Mouse (Mus musculus): ENCODE measurements around the gene Tuba8. TPM values are rescaled to one million over a fixed set of nuclear protein-coding genes. Genes with fewer than 3 reads are reported as not detected.

The Tuba8 gene
- polyA plus RNA-seq, 1 experiment from 2014 or later: 0.35 TPM

DNA sequence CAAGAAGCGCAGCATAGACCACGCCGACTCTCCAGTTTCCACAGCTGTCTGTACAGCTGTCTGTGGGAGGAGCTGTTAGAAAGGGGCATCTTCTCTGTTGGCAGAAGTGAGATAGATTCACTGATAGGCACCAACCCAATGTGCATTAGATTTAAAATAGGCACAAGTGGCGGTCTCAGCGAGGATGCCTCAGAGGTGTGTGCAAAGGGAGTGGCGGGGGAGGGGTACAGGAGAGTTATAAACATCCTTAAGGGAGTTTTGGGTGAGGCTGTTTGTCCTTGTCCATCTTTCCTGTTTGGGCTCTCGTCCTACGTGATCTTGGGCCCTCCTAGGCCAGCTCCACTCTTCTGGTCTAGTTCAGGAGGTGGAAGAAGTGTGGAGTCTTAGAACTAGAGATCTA is 17.9 kb downstream of the Tuba8 start:
- 74% methylated on average over 8 of the region's 8 CpGs for WGBS
- Histone ChIP-seq H3K27ac (ENCODE audit: low read depth, low read length) (no peak overlapping the region), H3K9me3 (ENCODE audit: control insufficient read depth, low read length) (no peaks in the 10 kb centered on the region), H3K4me3 (ENCODE audit: low read depth, low read length) (no peak overlapping the region), H3K4me2 (ENCODE audit: low read depth, low read length, severe bottlenecking) (no peak overlapping the region), H3K9ac (ENCODE audit: low read length) (no peak overlapping the region), H3K36me3 (ENCODE audit: control insufficient read depth, insufficient read depth, low read length) (no peaks in the 10 kb centered on the region), H3K4me1 (replicated peaks; ENCODE audit: control insufficient read depth, insufficient read depth, low read length) (no peaks in the 10 kb centered on the region), H3K27me3 (ENCODE audit: control insufficient read depth, insufficient read depth, low read length) (no peaks in the 10 kb centered on the region)
- no peak for DNase-seq (ENCODE audit: low spot score)
- ATAC-seq (replicated peaks; ENCODE audit: low FRiP score): no peak

DNA sequence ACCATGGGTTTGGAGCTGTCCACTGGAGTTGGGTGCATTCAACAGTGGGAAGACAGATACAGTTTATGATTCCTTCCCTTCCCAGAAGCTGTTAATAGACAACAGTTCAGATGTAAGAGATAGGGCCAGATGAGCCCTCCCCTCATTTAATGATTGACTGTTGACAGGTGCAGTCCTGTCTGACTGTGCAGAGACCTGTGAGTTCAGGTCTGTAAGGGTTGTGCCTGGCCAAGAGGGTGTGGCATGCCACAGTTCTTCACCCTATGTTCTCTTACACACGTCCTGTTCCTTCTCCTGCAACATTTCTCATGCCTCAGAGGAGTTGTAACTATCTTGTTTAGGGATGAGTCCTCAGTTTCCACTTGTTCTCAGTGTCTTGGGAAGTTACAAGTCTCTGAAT is 22.2 kb downstream of the Tuba8 start:
- no peak overlapping the region for H3K4me2 ChIP-seq (ENCODE audit: low read depth, low read length, severe bottlenecking)
- no peaks in the 10 kb centered on the region for H3K36me3 ChIP-seq (ENCODE audit: control insufficient read depth, insufficient read depth, low read length)
- no peak overlapping the region for H3K9ac ChIP-seq (ENCODE audit: low read length)
- DNase-seq (ENCODE audit: low spot score) (no peak), ATAC-seq (replicated peaks; ENCODE audit: low FRiP score) (no peak)
- H3K4me3 ChIP-seq (ENCODE audit: low read depth, low read length): no peak overlapping the region
- no peaks in the 10 kb centered on the region for H3K4me1 ChIP-seq (replicated peaks; ENCODE audit: control insufficient read depth, insufficient read depth, low read length)
- WGBS: 68% methylated on average over 1 of the region's 1 CpGs
- H3K9me3 ChIP-seq (ENCODE audit: control insufficient read depth, low read length): no peaks in the 10 kb centered on the region
- no peak overlapping the region for H3K27ac ChIP-seq (ENCODE audit: low read depth, low read length)
- H3K27me3 ChIP-seq (ENCODE audit: control insufficient read depth, insufficient read depth, low read length): no peaks in the 10 kb centered on the region

DNA sequence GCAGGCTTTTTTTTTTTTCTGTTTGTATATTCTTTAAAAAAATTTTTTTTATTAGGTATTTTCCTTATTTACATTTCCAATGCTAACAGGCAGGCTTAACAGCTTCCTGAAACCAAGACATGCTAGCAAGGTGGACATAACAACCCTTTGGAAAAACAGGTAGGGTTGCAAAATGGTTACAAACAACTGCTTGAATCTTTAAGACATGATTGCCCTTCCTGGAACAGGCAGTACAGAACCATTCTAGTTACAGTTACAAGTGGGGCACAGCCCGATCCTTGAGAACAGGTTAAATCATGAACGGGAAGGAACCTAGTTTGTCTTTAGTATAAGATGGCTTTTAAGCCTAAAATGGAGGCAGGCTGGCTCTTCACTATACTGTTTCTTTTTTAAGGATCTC is 25.9 kb downstream of the Tuba8 start:
- no peaks in the 10 kb centered on the region for H3K36me3 ChIP-seq (ENCODE audit: control insufficient read depth, insufficient read depth, low read length)
- DNase-seq (ENCODE audit: low spot score): no peak
- WGBS: 96% methylated on average over 2 of the region's 2 CpGs
- no peak overlapping the region for H3K27ac ChIP-seq (ENCODE audit: low read depth, low read length)
- no peak overlapping the region for H3K4me2 ChIP-seq (ENCODE audit: low read depth, low read length, severe bottlenecking)
- no peak overlapping the region for H3K9ac ChIP-seq (ENCODE audit: low read length)
- no peak overlapping the region for H3K4me3 ChIP-seq (ENCODE audit: low read depth, low read length)
- no peaks in the 10 kb centered on the region for H3K27me3 ChIP-seq (ENCODE audit: control insufficient read depth, insufficient read depth, low read length)
- no peaks in the 10 kb centered on the region for H3K4me1 ChIP-seq (replicated peaks; ENCODE audit: control insufficient read depth, insufficient read depth, low read length)
- no peak for ATAC-seq (replicated peaks; ENCODE audit: low FRiP score)
- no peaks in the 10 kb centered on the region for H3K9me3 ChIP-seq (ENCODE audit: control insufficient read depth, low read length)

GRCm38 (mm10) chr6:121238209-121238608 is 27.7 kb downstream of the Tuba8 start:
- H3K9ac ChIP-seq (ENCODE audit: low read length): no peak overlapping the region
- no peak for DNase-seq (ENCODE audit: low spot score)
- H3K36me3 ChIP-seq (ENCODE audit: control insufficient read depth, insufficient read depth, low read length): no peaks in the 10 kb centered on the region
- no peak overlapping the region for H3K27ac ChIP-seq (ENCODE audit: low read depth, low read length)
- H3K4me2 ChIP-seq (ENCODE audit: low read depth, low read length, severe bottlenecking): no peak overlapping the region
- no peak for ATAC-seq (replicated peaks; ENCODE audit: low FRiP score)
- no peaks in the 10 kb centered on the region for H3K4me1 ChIP-seq (replicated peaks; ENCODE audit: control insufficient read depth, insufficient read depth, low read length)
- 93% methylated on average over 4 of the region's 4 CpGs for WGBS
- no peak overlapping the region for H3K4me3 ChIP-seq (ENCODE audit: low read depth, low read length)
- H3K9me3 ChIP-seq (ENCODE audit: control insufficient read depth, low read length): no peaks in the 10 kb centered on the region
- no peaks in the 10 kb centered on the region for H3K27me3 ChIP-seq (ENCODE audit: control insufficient read depth, insufficient read depth, low read length)

DNA sequence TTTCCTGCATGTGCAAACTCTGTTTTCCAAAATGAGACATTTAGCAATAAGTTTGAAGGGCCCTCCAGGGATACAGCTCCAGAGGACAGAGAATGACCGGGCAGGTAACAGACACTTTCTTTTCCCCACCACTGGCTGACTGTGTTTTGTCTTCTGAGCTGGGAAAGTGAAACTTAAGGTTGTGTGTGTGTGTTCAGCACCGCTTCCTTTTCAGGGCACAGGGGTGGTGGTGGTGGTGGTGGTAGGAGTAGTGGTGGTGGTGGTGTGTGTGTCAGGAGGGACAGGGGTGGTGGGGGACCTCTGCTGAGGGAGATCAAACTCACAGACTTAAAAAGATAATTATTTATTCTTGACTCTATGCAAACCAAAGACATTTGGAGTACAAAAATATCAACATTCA is 31.3 kb downstream of the Tuba8 start:
- no peaks in the 10 kb centered on the region for H3K27me3 ChIP-seq (ENCODE audit: control insufficient read depth, insufficient read depth, low read length)
- no peak overlapping the region for H3K27ac ChIP-seq (ENCODE audit: low read depth, low read length)
- no peaks in the 10 kb centered on the region for H3K9me3 ChIP-seq (ENCODE audit: control insufficient read depth, low read length)
- peaks cover 2% of the 10 kb centered on the region; the same call in 1 of the 2 replicates for H3K4me1 ChIP-seq (replicated peaks; ENCODE audit: control insufficient read depth, insufficient read depth, low read length)
- H3K36me3 ChIP-seq (ENCODE audit: control insufficient read depth, insufficient read depth, low read length): no peaks in the 10 kb centered on the region
- WGBS: 89% methylated on average over 2 of the region's 2 CpGs
- no peak overlapping the region for H3K4me2 ChIP-seq (ENCODE audit: low read depth, low read length, severe bottlenecking)
- ATAC-seq (replicated peaks; ENCODE audit: low FRiP score) (no peak), DNase-seq (ENCODE audit: low spot score) (no peak)
- H3K9ac ChIP-seq (ENCODE audit: low read length): no peak overlapping the region
- H3K4me3 ChIP-seq (ENCODE audit: low read depth, low read length): no peak overlapping the region

DNA sequence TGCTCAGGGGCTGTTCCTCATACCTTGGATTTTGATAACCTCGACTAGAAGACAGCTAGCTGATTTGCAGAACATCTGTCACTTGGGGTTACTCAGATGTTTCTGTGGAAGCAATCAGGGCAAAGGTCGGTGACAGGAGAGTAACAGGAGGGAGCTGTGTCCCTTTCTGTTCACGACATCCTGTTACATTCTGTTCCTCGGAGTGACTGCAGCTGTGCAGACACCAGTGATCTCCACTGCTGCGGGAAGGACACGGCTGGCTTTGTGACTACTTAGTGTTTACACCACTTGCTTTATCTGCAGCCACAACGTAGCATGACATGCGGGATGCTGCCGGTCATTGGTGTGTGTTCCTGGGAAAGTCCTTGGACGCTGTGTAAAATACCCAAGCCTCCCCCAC is 32.7 kb downstream of the Tuba8 start:
- Histone ChIP-seq H3K36me3 (ENCODE audit: control insufficient read depth, insufficient read depth, low read length) (no peaks in the 10 kb centered on the region), H3K9me3 (ENCODE audit: control insufficient read depth, low read length) (no peaks in the 10 kb centered on the region), H3K4me3 (ENCODE audit: low read depth, low read length) (no peak overlapping the region), H3K27ac (ENCODE audit: low read depth, low read length) (no peak overlapping the region), H3K27me3 (ENCODE audit: control insufficient read depth, insufficient read depth, low read length) (no peaks in the 10 kb centered on the region), H3K9ac (ENCODE audit: low read length) (no peak overlapping the region), H3K4me1 (replicated peaks; ENCODE audit: control insufficient read depth, insufficient read depth, low read length) (peaks cover 2% of the 10 kb centered on the region; the same call in 1 of the 2 replicates), H3K4me2 (ENCODE audit: low read depth, low read length, severe bottlenecking) (no peak overlapping the region)
- WGBS: 77% methylated on average over 10 of the region's 10 CpGs
- no peak for ATAC-seq (replicated peaks; ENCODE audit: low FRiP score)
- no peak for DNase-seq (ENCODE audit: low spot score)

GRCm38 (mm10) chr6:121245127-121246036 is 34.9 kb downstream of the Tuba8 start, which contains the start of gene Usp18:
Gene Usp18, plus strand, starts transcription at chr6:121245906.
- H3K9me3 ChIP-seq (ENCODE audit: control insufficient read depth, low read length): no peaks in the 10 kb centered on the region
- H3K27ac ChIP-seq (ENCODE audit: low read depth, low read length): no peak within 1 kb of the TSS
- ATAC-seq (replicated peaks; ENCODE audit: low FRiP score): peak; percentile 92
- peak; percentile 89 for DNase-seq (ENCODE audit: low spot score)
- peak within 1 kb of the TSS; percentile 49 for H3K4me3 ChIP-seq (ENCODE audit: low read depth, low read length)
- H3K36me3 ChIP-seq (ENCODE audit: control insufficient read depth, insufficient read depth, low read length): no peaks in the 10 kb centered on the region
- H3K9ac ChIP-seq (ENCODE audit: low read length): peak within 1 kb of the TSS; percentile 54
- WGBS: 11% methylated on average over 35 of the region's 35 CpGs
- peaks cover 2% of the 10 kb centered on the region; the same call in 1 of the 2 replicates for H3K4me1 ChIP-seq (replicated peaks; ENCODE audit: control insufficient read depth, insufficient read depth, low read length)
- peak within 1 kb of the TSS; percentile 66 for H3K4me2 ChIP-seq (ENCODE audit: low read depth, low read length, severe bottlenecking)
- H3K27me3 ChIP-seq (ENCODE audit: control insufficient read depth, insufficient read depth, low read length): no peaks in the 10 kb centered on the region

GRCm38 (mm10) chr6:121246037-121246361 is 35.5 kb downstream of the Tuba8 start:
- Histone ChIP-seq H3K27ac (ENCODE audit: low read depth, low read length) (no peak overlapping the region), H3K9ac (ENCODE audit: low read length) (peak overlapping the region; percentile 54), H3K4me1 (replicated peaks; ENCODE audit: control insufficient read depth, insufficient read depth, low read length) (peaks cover 2% of the 10 kb centered on the region; the same call in 1 of the 2 replicates), H3K4me3 (ENCODE audit: low read depth, low read length) (peak overlapping the region; percentile 49), H3K9me3 (ENCODE audit: control insufficient read depth, low read length) (no peaks in the 10 kb centered on the region), H3K27me3 (ENCODE audit: control insufficient read depth, insufficient read depth, low read length) (no peaks in the 10 kb centered on the region), H3K36me3 (ENCODE audit: control insufficient read depth, insufficient read depth, low read length) (no peaks in the 10 kb centered on the region), H3K4me2 (ENCODE audit: low read depth, low read length, severe bottlenecking) (peak overlapping the region; percentile 66)
- ATAC-seq (replicated peaks; ENCODE audit: low FRiP score) (no peak), DNase-seq (ENCODE audit: low spot score) (no peak)
- WGBS: 17% methylated on average over 4 of the region's 4 CpGs

DNA sequence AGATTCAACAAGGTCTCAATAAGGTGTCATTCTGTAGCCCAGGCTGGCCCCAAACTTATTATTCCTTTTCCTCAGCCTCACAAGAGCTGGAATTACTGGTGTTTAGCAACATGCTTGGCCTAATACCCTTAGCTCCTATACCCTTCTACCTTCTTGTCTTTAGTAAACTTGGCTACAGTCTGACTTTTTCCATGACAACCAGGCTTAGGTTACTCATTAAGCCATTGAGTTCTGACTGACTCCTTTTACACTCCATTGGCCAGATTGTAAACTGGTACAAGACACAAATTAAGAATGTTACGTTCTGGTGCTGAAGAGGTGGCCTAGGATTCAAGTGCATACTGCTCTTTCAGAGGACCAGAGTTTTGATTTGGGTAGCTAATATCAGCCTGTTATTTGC is 39.9 kb downstream of the Tuba8 start:
- H3K27ac ChIP-seq (ENCODE audit: low read depth, low read length): no peak overlapping the region
- DNase-seq (ENCODE audit: low spot score) (no peak), ATAC-seq (replicated peaks; ENCODE audit: low FRiP score) (no peak)
- H3K4me2 ChIP-seq (ENCODE audit: low read depth, low read length, severe bottlenecking): no peak overlapping the region
- no peaks in the 10 kb centered on the region for H3K9me3 ChIP-seq (ENCODE audit: control insufficient read depth, low read length)
- no peak overlapping the region for H3K9ac ChIP-seq (ENCODE audit: low read length)
- no peaks in the 10 kb centered on the region for H3K27me3 ChIP-seq (ENCODE audit: control insufficient read depth, insufficient read depth, low read length)
- no peaks in the 10 kb centered on the region for H3K36me3 ChIP-seq (ENCODE audit: control insufficient read depth, insufficient read depth, low read length)
- H3K4me1 ChIP-seq (replicated peaks; ENCODE audit: control insufficient read depth, insufficient read depth, low read length): no peaks in the 10 kb centered on the region
- no peak overlapping the region for H3K4me3 ChIP-seq (ENCODE audit: low read depth, low read length)
- 63% methylated on average over 1 of the region's 1 CpGs for WGBS
